Mouse (Mus musculus) CH12.LX (cell line): ENCODE results near the gene Rp2. TPM values are rescaled to one million over a fixed set of nuclear protein-coding genes. Genes with fewer than 3 reads are reported as not detected.

Experiments used
- DNase-seq: peaks from one replicate; pipeline ENCODE4 v3.0.0-alpha.2; 2013; ENCODE audit errors: extremely low read depth
- H3K27ac ChIP-seq: 2 replicates; pipeline ENCODE4 v1.5.1; 2012; ENCODE audit warnings: low read depth, mild to moderate bottlenecking, control low read depth, moderate library complexity; ENCODE audit not compliant: insufficient read depth
- H3K27me3 ChIP-seq: replicated peaks from 2 replicates; pipeline ENCODE3; 2012; ENCODE audit warnings: inconsistent platforms
- H3K36me3 ChIP-seq, 2 experiments: replicated peaks in 1 of 2; 2 replicates each; pipeline versions ENCODE3 to v1.6.1; 2012; ENCODE audit warnings: inconsistent platforms in 1 of 2, low read length in 1 of 2, mild to moderate bottlenecking in 1 of 2, mixed read lengths in 1 of 2, moderate library complexity in 1 of 2; ENCODE audit not compliant: control insufficient read depth in 1 of 2, insufficient read depth in 1 of 2
- H3K4me1 ChIP-seq, 2 experiments: 2 replicates each; pipeline ENCODE4 v1.6.1; 2012; ENCODE audit warnings: inconsistent platforms in 1 of 2, moderate library complexity in 1 of 2; ENCODE audit not compliant: insufficient read depth in 2 of 2, control insufficient read depth in 1 of 2
- H3K4me2 ChIP-seq: 2 replicates; pipeline ENCODE4 v1.6.1; 2012; ENCODE audit warnings: low read depth, mild to moderate bottlenecking, control low read depth; ENCODE audit not compliant: poor library complexity, insufficient read depth, severe bottlenecking
- H3K4me3 ChIP-seq, 3 experiments: fragments of 150-350 bp in 1 of 3; sonication (generic) in 1 of 3; replicated peaks in 1 of 3; 2 replicates each; pipeline versions ENCODE3 to v1.5.1; 2011 to 2012; ENCODE audit warnings: low read depth in 2 of 3, low read length in 2 of 3, mild to moderate bottlenecking in 2 of 3, moderate library complexity in 2 of 3, control low read depth in 1 of 3, improper control_type of control experiment in 1 of 3, inconsistent platforms in 1 of 3, mixed read lengths in 1 of 3; ENCODE audit not compliant: poor library complexity in 1 of 3
- H3K79me2 ChIP-seq: replicated peaks from 2 replicates; pipeline ENCODE4 v1.6.1; 2012; ENCODE audit warnings: mild to moderate bottlenecking, moderate library complexity; ENCODE audit not compliant: control insufficient read depth, poor library complexity, insufficient read depth, severe bottlenecking; ENCODE audit errors: extremely low read depth
- H3K9ac ChIP-seq: 2 replicates; pipeline ENCODE4 v1.6.1; 2012; ENCODE audit warnings: low read depth, mild to moderate bottlenecking, control low read depth, moderate library complexity; ENCODE audit not compliant: insufficient read depth
- H3K9me3 ChIP-seq: replicated peaks from 2 replicates; pipeline ENCODE3; 2012; ENCODE audit warnings: low read length, inconsistent platforms, mixed read lengths
- BHLHE40 ChIP-seq: IDR thresholded peaks from 2 replicates; pipeline ENCODE4 v1.6.1; 2011; ENCODE audit warnings: mild to moderate bottlenecking, low read depth, low read length, improper control_type of control experiment
- CTCF ChIP-seq, 2 experiments: IDR thresholded peaks in 1 of 2; conservative IDR thresholded peaks in 1 of 2; 2 replicates each; pipeline ENCODE4 v1.5.1; 2011 to 2012; ENCODE audit warnings: low read depth in 2 of 2, low read length in 2 of 2, improper control_type of control experiment in 1 of 2, inconsistent platforms in 1 of 2, mild to moderate bottlenecking in 1 of 2, moderate library complexity in 1 of 2
- E2F4 ChIP-seq: IDR thresholded peaks from 2 replicates; pipeline ENCODE4 v1.6.1; 2011; ENCODE audit warnings: low read depth, low read length, improper control_type of control experiment; ENCODE audit not compliant: insufficient replicate concordance
- ELF1 ChIP-seq: IDR thresholded peaks from 2 replicates; pipeline ENCODE4 v1.6.1; 2014; ENCODE audit warnings: low read depth, mild to moderate bottlenecking, inconsistent platforms, low read length, improper control_type of control experiment
- EP300 ChIP-seq: IDR thresholded peaks from 2 replicates; pipeline ENCODE4 v1.6.1; 2011; ENCODE audit warnings: low read length, improper control_type of control experiment
- ETS1 ChIP-seq: conservative IDR thresholded peaks from 2 replicates; pipeline ENCODE4 v1.6.1; 2012; ENCODE audit warnings: low read depth, mild to moderate bottlenecking, inconsistent platforms, low read length, improper control_type of control experiment, moderate library complexity
- GABPA ChIP-seq: IDR thresholded peaks from 2 replicates; pipeline ENCODE4 v1.6.1; 2012; ENCODE audit warnings: low read depth, low read length, improper control_type of control experiment, inconsistent platforms; ENCODE audit not compliant: insufficient replicate concordance
- HCFC1 ChIP-seq: IDR thresholded peaks from 2 replicates; pipeline ENCODE4 v1.6.1; 2012; ENCODE audit warnings: low read depth, mild to moderate bottlenecking, inconsistent platforms, low read length, improper control_type of control experiment
- IRF4 ChIP-seq: IDR thresholded peaks from 2 replicates; pipeline ENCODE4 v1.6.1; 2014; ENCODE audit warnings: low read depth, mild to moderate bottlenecking, inconsistent platforms, low read length, improper control_type of control experiment
- JUN ChIP-seq: IDR thresholded peaks from 2 replicates; pipeline ENCODE4 v1.6.1; 2011; ENCODE audit warnings: low read depth, mild to moderate bottlenecking, low read length, improper control_type of control experiment, moderate library complexity; ENCODE audit not compliant: insufficient read depth
- JUND ChIP-seq: conservative IDR thresholded peaks from 2 replicates; pipeline ENCODE4 v1.6.1; 2011; ENCODE audit warnings: low read depth, low read length, improper control_type of control experiment
- KAT2A ChIP-seq: IDR thresholded peaks from 2 replicates; pipeline ENCODE4 v1.6.1; 2012; ENCODE audit warnings: low read length, improper control_type of control experiment, inconsistent platforms; ENCODE audit not compliant: insufficient replicate concordance
- MAFK ChIP-seq: IDR thresholded peaks from 2 replicates; pipeline ENCODE4 v1.6.1; 2011; ENCODE audit warnings: low read length, improper control_type of control experiment; ENCODE audit not compliant: insufficient replicate concordance
- MAZ ChIP-seq: IDR thresholded peaks from 2 replicates; pipeline ENCODE4 v1.6.1; 2012; ENCODE audit warnings: low read depth, mild to moderate bottlenecking, inconsistent platforms, low read length, improper control_type of control experiment, moderate library complexity
- MEF2A ChIP-seq: IDR thresholded peaks from 2 replicates; pipeline ENCODE4 v1.6.1; 2014; ENCODE audit warnings: low read depth, mild to moderate bottlenecking, inconsistent platforms, low read length, improper control_type of control experiment, borderline replicate concordance
- MXI1 ChIP-seq: IDR thresholded peaks from 2 replicates; pipeline ENCODE4 v1.6.1; 2011; ENCODE audit warnings: mild to moderate bottlenecking, low read depth, low read length, improper control_type of control experiment
- MYC ChIP-seq: IDR thresholded peaks from 2 replicates; pipeline ENCODE4 v1.6.1; 2011; ENCODE audit warnings: low read depth, mild to moderate bottlenecking, improper control_type of control experiment, low read length
- NELFE ChIP-seq: IDR thresholded peaks from 2 replicates; pipeline ENCODE4 v1.6.1; 2011; ENCODE audit warnings: low read depth, low read length, improper control_type of control experiment
- PAX5 ChIP-seq: IDR thresholded peaks from 2 replicates; pipeline ENCODE4 v1.6.1; 2012; ENCODE audit warnings: low read length, inconsistent platforms, mixed read lengths
- POLR2A ChIP-seq: IDR thresholded peaks from 2 replicates; pipeline ENCODE4 v1.6.1; 2011; ENCODE audit warnings: low read depth, mild to moderate bottlenecking, improper control_type of control experiment, low read length
- RAD21 ChIP-seq: IDR thresholded peaks from 2 replicates; pipeline ENCODE4 v1.6.1; 2011; ENCODE audit warnings: low read depth, mild to moderate bottlenecking, low read length, improper control_type of control experiment, moderate library complexity
- RCOR1 ChIP-seq: conservative IDR thresholded peaks from 2 replicates; pipeline ENCODE4 v1.6.1; 2012; ENCODE audit warnings: low read depth, mild to moderate bottlenecking, inconsistent platforms, low read length, improper control_type of control experiment
- SIN3A ChIP-seq: IDR thresholded peaks from 2 replicates; pipeline ENCODE4 v1.6.1; 2012; ENCODE audit warnings: low read length, improper control_type of control experiment, inconsistent platforms
- TBP ChIP-seq: conservative IDR thresholded peaks from 2 replicates; pipeline ENCODE4 v1.6.1; 2011; ENCODE audit warnings: low read depth, low read length, improper control_type of control experiment
- TCF12 ChIP-seq: IDR thresholded peaks from 2 replicates; pipeline ENCODE4 v1.6.1; 2014; ENCODE audit warnings: low read depth, mild to moderate bottlenecking, inconsistent platforms, low read length, improper control_type of control experiment
- UBTF ChIP-seq: IDR thresholded peaks from 2 replicates; pipeline ENCODE4 v1.6.1; 2012; ENCODE audit warnings: low read depth, mild to moderate bottlenecking, inconsistent platforms, low read length, improper control_type of control experiment, moderate library complexity
- USF1 ChIP-seq: IDR thresholded peaks from 2 replicates; pipeline ENCODE4 v1.6.1; 2014; ENCODE audit warnings: low read depth, mild to moderate bottlenecking, inconsistent platforms, low read length, improper control_type of control experiment
- USF2 ChIP-seq: conservative IDR thresholded peaks from 2 replicates; pipeline ENCODE4 v1.6.1; 2011; ENCODE audit warnings: low read depth, low read length, improper control_type of control experiment
- ZC3H11A ChIP-seq: IDR thresholded peaks from 2 replicates; pipeline ENCODE4 v1.6.1; 2012; ENCODE audit warnings: low read depth, mild to moderate bottlenecking, inconsistent platforms, low read length, improper control_type of control experiment
- ZKSCAN1 ChIP-seq: IDR thresholded peaks from 2 replicates; pipeline ENCODE4 v1.6.1; 2012; ENCODE audit warnings: low read depth, inconsistent platforms, low read length, improper control_type of control experiment, borderline replicate concordance
- ZNF384 ChIP-seq: IDR thresholded peaks from 2 replicates; pipeline ENCODE4 v1.6.1; 2012; ENCODE audit warnings: low read depth, low read length, improper control_type of control experiment, inconsistent platforms
- dilution Hi-C: fragments of 300-500 bp; cut with MboI; formaldehyde crosslinking; loops from 2 replicates; pipeline ENCODE4 v1.14.3; 2020; ENCODE audit warnings: low sequenced_read_pairs; ENCODE audit not compliant: extremely low pct_unique_long_range_greater_than_20kb, extremely low pct_ligation_motif_present
- in situ Hi-C: fragments of 300-500 bp; cut with MboI; formaldehyde crosslinking; loops from 3 replicates; pipeline ENCODE4 v1.14.3; 2019; ENCODE audit warnings: low sequenced_read_pairs, low pct_ligation_motif_present, low pct_unique_long_range_greater_than_20kb, mixed read lengths
- polyA plus RNA-seq: library from polyadenylated mRNA; unstranded; fragments of >175 nt; gene quantifications from 2 replicates; pipeline ENCODE4 v1.2.1, GENCODE M21; 2012; ENCODE audit warnings: low read depth; ENCODE audit not compliant: insufficient read length
- total RNA-seq, 2 experiments: library from RNA; depleted of rRNA; stranded (reverse); fragments of 300-350 nt in 1 of 2; fragments of >200 nt in 1 of 2; gene quantifications; 2 replicates each; pipeline ENCODE4 v1.2.3; 2012 to 2014

The Rp2 gene
- total and polyA plus RNA-seq, 3 experiments: 34.8 to 67.6 (median 34.9) TPM

- no peak overlapping the region for H3K9ac ChIP-seq
- DNase-seq: no peak
- H3K36me3 ChIP-seq: peaks cover 12 to 28% of the 10 kb centered on the region in 2 experiments
- TF ChIP-seq CTCF (conservative IDR thresholded peaks at IDR 0.05 in 1 of 2, IDR thresholded peaks at IDR 0.05 in 1 of 2; ENCODE audit: low read depth in 2 of 2, low read length in 2 of 2): peak in 1 of 2 experiments; percentile 37; a peak in 1 of 4 replicates
- no peak for TF ChIP-seq RCOR1
- peak; percentile 53; the same call in 1 of the 2 replicates for TF ChIP-seq ZNF384
- TF ChIP-seq POLR2A: no peak
- TF ChIP-seq MYC: peak; percentile 89
- TF ChIP-seq KAT2A: no peak
- no peak for TF ChIP-seq JUN
- no peak for TF ChIP-seq MEF2A
- no peak for TF ChIP-seq ZC3H11A
- TF ChIP-seq EP300: no peak
- no peak for TF ChIP-seq RAD21
- TF ChIP-seq IRF4: no peak
- no peak for TF ChIP-seq UBTF
- no peak for TF ChIP-seq SIN3A
- no peak for TF ChIP-seq MAFK
- no peak for TF ChIP-seq MAZ
- TF ChIP-seq ELF1: no peak
- TF ChIP-seq PAX5: no peak
- no peak for TF ChIP-seq HCFC1
- TF ChIP-seq NELFE: no peak
- H3K4me2 ChIP-seq: no peak overlapping the region
- in situ Hi-C loops: no loop called here
- peaks cover 5 to 18% of the 10 kb centered on the region in 2 experiments; a peak in 3 of 4 replicates for H3K4me1 ChIP-seq
- H3K4me3 ChIP-seq: no peak overlapping the region
- no peaks in the 10 kb centered on the region for H3K9me3 ChIP-seq
- no peaks in the 10 kb centered on the region for H3K27me3 ChIP-seq
- dilution Hi-C loops: no loop called here
- H3K79me2 ChIP-seq: peaks cover 15% of the 10 kb centered on the region
- H3K27ac ChIP-seq: no peak overlapping the region
Measured at GRCm38 (mm10) chrX:20382260-20382659, 18.0 kb downstream of the Rp2 start.

GRCm38 (mm10) chrX:20387006-20387405 is 22.7 kb downstream of the Rp2 start:
- peak; percentile 64 for DNase-seq
- H3K27me3 ChIP-seq: no peaks in the 10 kb centered on the region
- peaks cover 8 to 28% of the 10 kb centered on the region in 2 experiments for H3K36me3 ChIP-seq
- peaks cover 8 to 23% of the 10 kb centered on the region in 2 experiments; a peak in 3 of 4 replicates for H3K4me1 ChIP-seq
- no peaks in the 10 kb centered on the region for H3K9me3 ChIP-seq
- dilution Hi-C loops (no loop called here), in situ Hi-C loops (no loop called here)
- H3K4me3 ChIP-seq: no peak overlapping the region
- H3K4me2 ChIP-seq: peak overlapping the region; percentile 84
- H3K79me2 ChIP-seq: peaks cover 20% of the 10 kb centered on the region; the same call in 1 of the 2 replicates
- peak overlapping the region; percentile 44 for H3K9ac ChIP-seq
- H3K27ac ChIP-seq: peak overlapping the region; percentile 97
- no peak for TF ChIP-seq USF2
- peak; percentile 56 for TF ChIP-seq BHLHE40
- no peak for TF ChIP-seq E2F4
- no peak for TF ChIP-seq ZC3H11A
- no peak for TF ChIP-seq GABPA
- TF ChIP-seq RAD21: no peak
- peak; percentile 76 for TF ChIP-seq MEF2A
- 0 out of 2 replicates have a peak, but pooled peaks have one; percentile 69 for TF ChIP-seq JUND
- TF ChIP-seq MYC: peak; percentile 51; the same call in 1 of the 2 replicates
- peak; percentile 96 for TF ChIP-seq IRF4
- peak; percentile 51 for TF ChIP-seq JUN
- no peak for TF ChIP-seq USF1
- no peak for TF ChIP-seq MXI1
- peak; percentile 69 for TF ChIP-seq ETS1
- no peak for TF ChIP-seq ELF1
- TF ChIP-seq TCF12: peak; percentile 74
- TF ChIP-seq EP300: peak; percentile 99
- TF ChIP-seq TBP: no peak
- TF ChIP-seq ZKSCAN1: no peak
- TF ChIP-seq HCFC1: no peak
- TF ChIP-seq NELFE: no peak
- peak; percentile 68 for TF ChIP-seq SIN3A
- peak; percentile 69; the same call in 1 of the 2 replicates for TF ChIP-seq MAFK
